Mouse (Mus musculus): ENCODE results near the gene Zcchc9. TPM values are rescaled to one million over a fixed set of nuclear protein-coding genes. Genes with fewer than 3 reads are reported as not detected.

Gene Zcchc9
- polyA plus RNA-seq (2012; rRNA removed), result 5.8 and 10.9 TPM in 2 replicates

GRCm38 (mm10) chr13:91807155-91807839 is at the start of gene Zcchc9:
Gene Zcchc9 (minus strand): TSS chr13:91807705.

Other genes starting within 250 kb of the Zcchc9 start
- not detected in 2 replicates for gene Acot12, start 66.2 kb downstream of the Zcchc9 start, polyA plus RNA-seq (2012; rRNA removed)
- 1.8 and 2.2 TPM in 2 replicates for gene Ckmt2, start 69.2 kb upstream of the Zcchc9 start, polyA plus RNA-seq (2012; rRNA removed)

Measured in colon, adult 2 months (tissue).